Mouse (Mus musculus) limb, embryonic 14.5 days (tissue): Measurements from ENCODE around the gene Itga11. TPM values are rescaled to one million over a fixed set of nuclear protein-coding genes. Genes with fewer than 3 reads are reported as not detected.
"Not testable (repeated sequence)": the region's sequence is repeated elsewhere in the genome, so short reads cannot be mapped to it uniquely, and the experiment has no call there.

Source experiments
- ATAC-seq: fragments of 200-750 bp; cut with Nextera tagmentation; 2 replicates; pipeline ENCODE4 v1.8.0; 2017; ENCODE audit warnings: low read depth, moderate number of reproducible peaks, moderate TSS enrichment; ENCODE audit not compliant: low FRiP score
- DNase-seq: peaks from one replicate; pipeline ENCODE4 v3.0.0-alpha.2; 2015; ENCODE audit warnings: low spot score
- H3K27ac ChIP-seq: fragments of 300-500 bp; sonication (generic); replicated peaks from 2 replicates; pipeline ENCODE4 v1.5.1; 2014; ENCODE audit warnings: low read depth, mild to moderate bottlenecking, low read length, moderate library complexity, mixed read lengths
- H3K27me3 ChIP-seq: fragments of 300-500 bp; sonication (generic); 2 replicates; pipeline ENCODE4 v1.6.1; 2014; ENCODE audit warnings: low read length, mixed read lengths; ENCODE audit not compliant: control insufficient read depth, insufficient read depth
- H3K36me3 ChIP-seq: fragments of 300-500 bp; sonication (generic); 2 replicates; pipeline ENCODE4 v1.6.1; 2014; ENCODE audit warnings: mild to moderate bottlenecking, low read length, moderate library complexity, mixed read lengths; ENCODE audit not compliant: control insufficient read depth, insufficient read depth
- H3K4me1 ChIP-seq: fragments of 300-500 bp; sonication (generic); 2 replicates; pipeline ENCODE4 v1.6.1; 2014; ENCODE audit warnings: antibody characterized with exemption, low read length, mixed read lengths; ENCODE audit not compliant: control insufficient read depth, insufficient read depth
- H3K4me2 ChIP-seq: fragments of 300-500 bp; sonication (generic); replicated peaks from 2 replicates; pipeline ENCODE4 v1.6.1; 2014; ENCODE audit warnings: low read depth, mild to moderate bottlenecking, low read length, moderate library complexity; ENCODE audit not compliant: severe bottlenecking
- H3K4me3 ChIP-seq: fragments of 300-500 bp; sonication (generic); replicated peaks from 2 replicates; pipeline ENCODE4 v1.5.1; 2014; ENCODE audit warnings: low read length
- H3K9ac ChIP-seq: fragments of 300-500 bp; sonication (generic); 2 replicates; pipeline ENCODE4 v1.6.1; 2014; ENCODE audit warnings: mild to moderate bottlenecking, low read depth, low read length, moderate library complexity; ENCODE audit not compliant: severe bottlenecking
- H3K9me3 ChIP-seq: fragments of 300-500 bp; sonication (generic); 2 replicates; pipeline ENCODE4 v1.6.1; 2016; ENCODE audit warnings: low read length; ENCODE audit not compliant: control insufficient read depth
- POLR2A ChIP-seq: fragments of 200-500 bp; IDR thresholded peaks from 2 replicates; pipeline ENCODE4 v1.8.0; 2012; ENCODE audit warnings: inconsistent platforms, mild to moderate bottlenecking, moderate library complexity, borderline replicate concordance; ENCODE audit not compliant: insufficient read depth, insufficient read length; ENCODE audit errors: extremely low read depth
- WGBS: fragments of 180-500 bp; shearing (Covaris S2); extraction: QIAGEN DNeasy Blood & Tissue Kit; methylation state at CpG from one replicate; pipeline ENCODE4 v1.1.7; 2014; 5-methylcytosine and 5-hydroxymethylcytosine counted together
- polyA plus RNA-seq, 2 experiments: library from polyadenylated mRNA; depleted of rRNA in 1 of 2; stranded (reverse) in 1 of 2; unstranded in 1 of 2; fragments of >200 nt; fragmentation: Nextera tagmentation in 1 of 2; extraction: Ambion mirVana in 1 of 2; gene quantifications; 2 replicates each; pipeline versions ENCODE4 v1.2.1 to v1.2.3; 2012 to 2014

The Itga11 gene
- polyA plus RNA-seq, 2 experiments = 11.6 to 18.2 TPM

- no peak overlapping the region for H3K4me2 ChIP-seq
- H3K9ac ChIP-seq = no peak overlapping the region
- no peaks in the 10 kb centered on the region for H3K36me3 ChIP-seq
- H3K27ac ChIP-seq = no peak overlapping the region
- H3K4me1 ChIP-seq = peaks cover 9% of the 10 kb centered on the region
- H3K9me3 ChIP-seq = no peaks in the 10 kb centered on the region
- WGBS = 76% methylated on average over 2 of the region's 2 CpGs
- H3K27me3 ChIP-seq = no peaks in the 10 kb centered on the region
- no peak overlapping the region for H3K4me3 ChIP-seq
- ATAC-seq (no peak), DNase-seq (no peak)
- TF ChIP-seq POLR2A = no peak
Measured at GRCm38 (mm10) chr9:62814751-62815150, 137.1 kb downstream of the Itga11 start.

GRCm38 (mm10) chr9:62816323-62817098, 138.9 kb downstream of the Itga11 start:
- DNase-seq = no peak
- 71% methylated on average over 9 of the region's 9 CpGs for WGBS
- H3K27ac ChIP-seq = no peak overlapping the region
- no peaks in the 10 kb centered on the region for H3K9me3 ChIP-seq
- ATAC-seq = no peak
- H3K4me1 ChIP-seq = peaks cover 6% of the 10 kb centered on the region; the same call in 1 of the 2 replicates
- H3K4me2 ChIP-seq = no peak overlapping the region
- H3K36me3 ChIP-seq = no peaks in the 10 kb centered on the region
- no peak overlapping the region for H3K9ac ChIP-seq
- TF ChIP-seq POLR2A = no peak
- no peak overlapping the region for H3K4me3 ChIP-seq
- no peaks in the 10 kb centered on the region for H3K27me3 ChIP-seq

DNA sequence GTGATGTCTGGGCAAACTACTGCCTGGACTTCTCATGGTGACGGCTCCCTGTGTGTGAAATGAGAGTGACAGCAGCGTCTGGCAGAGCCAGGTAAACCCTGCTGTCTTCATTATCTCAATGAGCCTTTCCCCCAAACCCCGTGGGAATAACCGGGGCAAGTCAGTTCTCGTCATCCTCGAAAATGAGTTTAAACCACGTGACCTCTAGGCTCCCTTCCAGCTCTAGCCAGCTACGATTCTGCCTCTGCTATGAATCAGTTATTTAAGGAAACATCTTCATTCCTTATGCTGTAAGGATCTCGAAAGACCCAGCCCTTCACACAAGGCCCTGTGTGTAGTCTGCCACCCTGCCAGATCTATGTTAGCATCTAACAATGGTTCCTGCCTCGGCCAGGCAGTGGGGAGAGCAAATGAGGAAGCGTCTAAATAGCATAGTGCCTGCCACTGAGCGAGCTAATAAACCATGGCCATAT, 139.5 kb downstream of the Itga11 start:
- Histone ChIP-seq H3K4me2 (no peak overlapping the region), H3K4me3 (no peak overlapping the region), H3K27me3 (no peaks in the 10 kb centered on the region), H3K4me1 (peaks cover 4% of the 10 kb centered on the region; the same call in 1 of the 2 replicates), H3K9ac (no peak overlapping the region), H3K36me3 (no peaks in the 10 kb centered on the region), H3K27ac (no peak overlapping the region), H3K9me3 (no peaks in the 10 kb centered on the region)
- 52% methylated on average over 12 of the region's 12 CpGs for WGBS
- peak; percentile 33 for DNase-seq
- TF ChIP-seq POLR2A = no peak
- no peak for ATAC-seq

DNA sequence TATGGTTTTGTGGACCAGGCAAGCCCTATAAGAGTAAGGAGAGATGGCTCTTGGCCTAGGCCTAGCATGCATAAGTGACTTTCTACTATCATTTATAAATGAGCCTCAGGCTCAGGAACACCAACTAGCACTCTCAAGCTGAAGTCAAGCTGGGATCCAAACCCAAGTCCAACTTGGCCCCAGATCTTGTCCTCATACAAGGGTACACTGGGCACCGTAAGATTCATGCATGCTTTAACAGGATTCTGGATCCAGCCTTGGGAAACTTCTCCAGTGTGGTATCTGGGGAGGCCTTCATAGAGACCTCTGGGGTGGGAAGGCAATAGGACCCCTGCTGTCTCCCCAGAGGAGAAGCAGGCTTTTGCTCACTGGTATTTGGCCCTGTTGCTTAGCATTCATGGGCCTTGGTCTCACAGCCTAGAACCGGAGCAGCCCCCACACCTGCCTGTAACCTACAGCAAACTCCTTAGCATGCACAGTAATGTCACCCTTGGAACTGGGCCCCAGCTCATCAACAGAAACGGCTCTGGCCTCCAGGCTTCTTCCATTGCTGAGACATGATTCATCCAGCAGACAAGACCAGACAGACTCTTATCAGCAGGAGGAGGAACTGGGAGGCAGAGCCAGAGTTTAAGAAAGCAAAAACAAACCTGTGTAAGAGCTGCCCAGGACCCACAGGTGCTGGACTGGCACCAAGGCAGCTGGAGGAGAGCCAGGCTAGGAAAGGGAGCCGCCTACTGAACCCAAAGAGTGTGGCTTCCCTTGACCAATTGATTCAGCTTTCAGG, 140.4 kb downstream of the Itga11 start:
- no peaks in the 10 kb centered on the region for H3K27me3 ChIP-seq
- H3K27ac ChIP-seq = no peak overlapping the region; the same call in none of the 2 replicates
- 80% methylated on average over 4 of the region's 4 CpGs for WGBS

GRCm38 (mm10) chr9:62819494-62819893, 141.9 kb downstream of the Itga11 start:
- DNase-seq (no peak), ATAC-seq (no peak)
- H3K27ac ChIP-seq = no peak overlapping the region
- WGBS = 80% methylated on average over 3 of the region's 3 CpGs
- no peaks in the 10 kb centered on the region for H3K36me3 ChIP-seq
- H3K4me2 ChIP-seq = no peak overlapping the region
- no peak overlapping the region for H3K9ac ChIP-seq
- no peak overlapping the region for H3K4me3 ChIP-seq
- no peaks in the 10 kb centered on the region for H3K9me3 ChIP-seq
- no peaks in the 10 kb centered on the region for H3K4me1 ChIP-seq
- no peaks in the 10 kb centered on the region for H3K27me3 ChIP-seq
- TF ChIP-seq POLR2A = no peak

More for the DNA sequence above, 140.4 kb downstream of the Itga11 start:
- Histone ChIP-seq H3K4me1 (no peaks in the 10 kb centered on the region), H3K36me3 (no peaks in the 10 kb centered on the region), H3K9ac (no peak overlapping the region), H3K4me3 (no peak overlapping the region), H3K4me2 (no peak overlapping the region), H3K9me3 (no peaks in the 10 kb centered on the region)
- ATAC-seq (no peak), DNase-seq (peak; percentile 31)
- no peak for TF ChIP-seq POLR2A

DNA sequence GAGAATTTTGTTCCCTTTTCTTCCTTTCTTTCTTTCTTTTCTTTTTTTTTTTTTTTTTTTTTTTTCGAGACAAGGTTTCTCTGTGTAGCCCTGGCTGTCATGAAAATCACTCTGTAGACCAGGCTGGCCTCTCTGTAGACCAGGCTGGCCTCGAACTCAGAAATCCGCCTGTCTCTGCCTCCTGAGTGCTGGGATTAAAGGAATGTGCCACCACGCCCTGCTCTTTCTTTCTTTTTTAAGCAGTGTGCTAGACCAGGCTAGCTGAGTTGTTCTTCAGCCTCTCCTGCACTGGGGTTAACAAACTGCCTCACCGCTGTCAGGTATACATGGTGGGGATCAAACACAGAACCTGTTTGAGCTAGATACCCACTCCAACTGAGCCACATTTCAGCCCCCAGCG, 142.3 kb downstream of the Itga11 start:
- not testable (repeated sequence) for ATAC-seq, H3K27me3 ChIP-seq, H3K36me3 ChIP-seq, H3K27ac ChIP-seq, H3K9me3 ChIP-seq, DNase-seq, H3K4me3 ChIP-seq, H3K4me1 ChIP-seq, H3K9ac ChIP-seq, H3K4me2 ChIP-seq
- WGBS = 89% methylated on average over 5 of the region's 6 CpGs
